Mouse (Mus musculus) adrenal gland, postnatal 36 days (tissue): ENCODE data around the gene Cer1. TPM values are rescaled to one million over a fixed set of nuclear protein-coding genes. Genes with fewer than 3 reads are reported as not detected.

ENCODE experiments used
- total RNA-seq, 2 experiments: library from RNA; stranded (reverse); gene quantifications; 2 replicates each; pipeline ENCODE4 v1.2.3; 2021

The Cer1 gene
- total RNA-seq, 2 experiments from 2014 or later: not detected

Other genes with a start within 250 kb of the Cer1 start
- 100 to 1,000 TPM in 1 of 2 experiments, 10 to 100 TPM in 1; 83.2 to 103 TPM for gene Nfib, start 179.4 kb downstream of the Cer1 start, total RNA-seq
- 10 to 100 TPM; 19.0 to 20.3 TPM for gene Zdhhc21, start 25.2 kb downstream of the Cer1 start, total RNA-seq
- gene Frem1, start 167.2 kb upstream of the Cer1 start, total RNA-seq: 1 to 10 TPM in 1 of 2 experiments, under 1 TPM in 1; 0.95 to 1.8 TPM